Mouse (Mus musculus): ENCODE data around the gene 5031439G07Rik.

5031439G07Rik gene

DNA sequence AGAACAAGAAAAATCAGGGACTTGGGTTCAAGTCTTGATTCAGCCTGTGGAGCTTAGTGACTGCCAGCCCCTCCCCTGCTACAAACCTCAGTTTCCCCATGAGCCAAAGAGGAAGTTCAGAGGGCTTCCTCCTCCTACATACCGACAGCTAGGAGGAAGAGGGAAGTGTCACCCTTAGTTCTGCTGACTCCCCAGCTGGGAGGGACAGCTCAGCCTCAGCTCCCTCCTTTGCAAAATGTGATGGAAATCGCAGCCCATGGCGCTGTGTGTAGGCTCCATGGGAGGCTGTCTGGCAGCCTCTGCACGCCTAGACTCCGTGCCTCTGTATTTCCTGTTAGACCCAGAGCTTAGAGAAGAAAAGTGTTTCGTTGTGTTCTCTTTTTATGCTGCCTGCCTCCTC, 6.1 kb upstream of the 5031439G07Rik start:
- DNase-seq, result no peak

DNA sequence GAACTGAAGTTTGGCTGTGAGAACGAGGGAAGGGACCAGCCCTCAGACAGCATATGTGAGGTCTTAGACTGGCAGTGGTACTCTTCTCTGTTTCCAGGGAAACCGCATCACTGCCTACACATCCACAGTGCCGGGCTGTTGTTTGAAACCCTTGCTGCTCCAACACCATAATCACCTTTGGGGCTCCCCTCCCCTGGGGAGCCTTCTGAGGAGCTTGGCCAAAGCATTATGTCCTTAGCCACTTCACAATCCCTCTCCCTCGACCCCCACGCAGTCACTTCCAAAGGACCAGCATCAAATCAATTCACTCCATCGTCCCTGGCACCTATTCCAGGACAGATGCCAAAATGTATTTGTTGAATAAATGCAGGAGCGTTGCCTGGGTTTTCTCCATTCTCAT, 1.4 kb upstream of the 5031439G07Rik start:
- DNase-seq, result no peak

DNA sequence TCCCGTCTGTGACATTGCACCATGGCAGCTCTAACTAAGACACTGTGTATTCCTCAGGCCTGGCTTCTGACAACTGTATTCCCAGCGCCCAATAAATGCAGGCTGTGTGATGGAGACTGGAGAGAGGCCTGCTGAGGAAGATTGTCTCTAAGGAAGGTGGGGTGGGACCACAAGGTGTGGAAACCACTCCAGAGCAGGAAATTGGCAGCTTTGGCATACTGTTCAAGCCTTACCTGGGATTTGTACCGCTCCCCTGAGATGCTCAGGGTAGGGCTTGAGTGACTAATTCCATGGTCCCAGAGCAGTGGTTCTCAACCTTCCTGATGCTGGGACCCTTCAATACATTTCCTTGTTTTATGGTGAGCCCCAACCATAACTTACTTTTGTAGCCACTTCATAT, 747 bp upstream of the 5031439G07Rik start:
- no peak for DNase-seq

DNA sequence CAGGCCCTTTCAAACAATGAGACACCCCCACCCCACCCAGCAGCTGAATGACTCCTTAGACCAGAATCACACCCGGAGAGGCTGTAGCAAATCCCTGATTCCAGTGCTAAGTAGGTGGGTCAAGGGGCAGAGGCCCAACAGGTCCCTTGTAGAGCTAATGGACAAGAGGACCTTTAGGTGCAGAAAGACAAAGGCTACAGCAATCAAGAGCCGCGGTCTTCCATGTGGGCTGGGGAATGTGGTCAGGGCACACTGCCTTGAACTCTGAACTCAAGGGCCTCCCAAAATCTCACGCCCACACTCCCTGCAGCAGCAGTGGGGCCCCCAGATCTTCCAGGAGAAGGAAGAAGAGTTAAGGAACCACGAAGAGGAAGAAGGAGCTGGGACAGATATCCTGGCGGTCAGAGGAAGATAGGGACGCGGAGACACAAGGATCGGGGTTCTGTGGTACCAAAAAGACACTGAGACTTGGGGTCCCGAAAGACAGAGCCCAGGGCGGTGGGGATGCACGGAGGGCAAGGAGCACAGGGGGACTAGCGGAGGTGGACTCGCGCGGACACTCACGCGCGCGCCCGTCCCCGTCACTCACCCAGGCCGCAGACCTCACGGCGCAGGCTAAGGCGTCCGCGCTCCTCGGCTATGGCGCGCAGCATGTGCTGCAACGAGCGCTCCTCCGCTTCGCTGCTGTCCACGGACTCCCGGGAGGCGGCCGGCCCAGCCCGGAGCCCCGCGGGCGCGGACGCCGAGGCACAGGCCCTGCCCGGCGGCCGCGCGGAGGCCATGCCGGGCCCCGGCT, 1.1 kb downstream of the 5031439G07Rik start:
- DNase-seq, result no peak

DNA sequence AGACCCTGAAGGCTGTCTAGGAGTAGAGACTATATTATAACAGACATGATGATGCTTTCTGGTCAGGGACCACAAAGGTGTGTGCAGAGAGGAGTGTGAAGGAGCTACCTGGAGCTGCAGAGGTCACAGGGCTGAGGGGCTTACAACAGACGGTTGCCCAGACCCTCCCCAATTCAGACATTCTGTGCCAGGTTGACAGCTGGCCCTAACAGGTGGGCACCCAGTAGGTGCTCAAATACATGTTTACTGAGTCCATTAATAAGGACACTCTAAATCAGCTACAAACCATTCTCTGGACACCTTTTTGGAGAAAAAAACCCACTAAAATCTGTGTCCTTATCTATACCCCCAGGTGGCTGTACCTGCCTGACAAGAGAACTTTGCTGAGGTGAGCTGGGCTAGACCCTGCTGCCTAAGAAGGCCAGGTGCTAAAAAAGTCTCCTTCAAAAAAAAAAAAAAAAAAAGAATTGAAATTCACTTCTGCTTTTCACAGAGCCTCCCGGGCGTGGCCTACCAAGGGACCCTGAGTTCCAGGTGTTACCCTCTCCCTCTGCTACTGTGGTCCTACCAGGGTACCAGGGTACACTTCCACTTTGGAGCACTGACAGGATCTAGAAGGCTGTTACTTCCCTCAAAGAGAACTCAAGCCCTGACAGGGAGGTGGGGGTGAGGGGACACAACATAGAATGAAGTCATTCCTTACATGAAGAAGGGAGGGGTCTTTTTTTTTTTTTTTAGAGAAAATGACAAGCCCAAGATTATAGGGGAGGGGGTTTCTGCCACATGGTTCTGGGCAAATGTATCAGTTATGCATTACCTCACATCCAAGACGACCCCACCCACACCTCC, 2.0 kb downstream of the 5031439G07Rik start:
- no peak for DNase-seq

DNA sequence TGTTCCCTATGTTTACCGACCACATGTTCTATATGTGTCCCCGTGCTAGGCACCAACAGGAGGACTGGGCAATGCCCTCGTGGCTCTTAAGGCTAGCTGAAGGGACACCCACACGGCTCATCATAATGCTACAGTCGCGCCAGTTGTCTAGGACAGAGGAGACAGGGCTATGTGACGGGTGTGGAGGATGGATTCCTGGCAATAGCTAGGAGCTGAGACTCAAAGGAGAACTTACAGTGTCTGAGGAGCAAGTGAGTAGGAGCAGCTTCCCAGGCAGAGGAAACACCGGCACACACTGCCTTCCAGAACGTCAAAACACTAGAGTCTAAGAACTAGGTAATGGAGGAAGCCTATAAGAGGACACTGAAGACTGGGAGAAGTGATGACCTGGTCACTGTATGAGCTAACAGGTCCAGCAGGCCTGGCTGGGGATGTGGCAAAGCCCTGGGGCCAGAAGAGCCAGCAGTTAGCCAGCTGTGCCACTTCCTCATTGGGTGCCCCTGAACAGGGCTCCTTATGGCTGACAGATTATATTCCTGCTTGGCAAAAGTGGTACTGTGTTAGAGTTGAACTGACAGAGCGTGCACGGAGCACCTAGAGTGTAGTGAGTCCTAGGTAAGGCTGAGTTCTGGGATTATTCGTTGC, 2.7 kb downstream of the 5031439G07Rik start:
- DNase-seq, result no peak

DNA sequence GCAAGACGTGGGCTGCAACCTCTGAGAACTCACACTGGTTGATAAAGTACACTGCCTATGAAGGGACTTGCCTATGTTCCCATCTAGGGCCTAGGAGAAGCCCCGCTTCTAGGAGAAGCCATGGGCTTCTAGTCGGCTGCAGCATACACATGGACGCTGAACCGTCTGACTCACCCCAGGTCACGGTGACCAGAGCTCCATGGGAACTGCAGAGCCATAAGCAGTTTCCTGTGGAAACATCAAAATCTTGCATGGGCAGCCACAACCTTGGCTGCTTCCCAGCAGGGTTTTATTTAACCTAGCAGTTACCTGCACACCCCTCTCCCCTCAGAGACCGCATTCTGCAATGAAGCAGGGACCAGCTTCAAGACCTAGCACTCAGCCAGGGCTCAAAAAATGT, 4.6 kb downstream of the 5031439G07Rik start:
- no peak for DNase-seq

DNA sequence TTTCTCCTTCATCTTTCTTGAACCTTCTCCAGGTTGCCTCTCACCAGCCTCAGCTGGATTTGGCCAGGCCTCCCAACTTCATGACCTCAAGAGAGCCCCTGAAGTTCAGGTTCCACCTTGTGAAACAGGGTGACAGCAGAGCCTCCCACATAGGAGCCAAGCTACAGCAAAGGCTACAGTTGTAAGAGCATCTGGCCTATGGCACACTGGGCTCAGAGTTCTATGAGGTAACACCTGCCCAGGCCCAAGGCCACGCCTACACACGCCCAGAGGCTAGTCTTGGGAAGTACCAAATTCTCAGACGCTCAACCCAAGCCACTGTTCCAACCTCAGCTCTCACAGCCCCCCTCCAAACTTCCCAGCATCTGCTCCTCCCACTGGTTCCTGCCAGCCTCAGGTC, 5.5 kb downstream of the 5031439G07Rik start:
- DNase-seq, result no peak

DNA sequence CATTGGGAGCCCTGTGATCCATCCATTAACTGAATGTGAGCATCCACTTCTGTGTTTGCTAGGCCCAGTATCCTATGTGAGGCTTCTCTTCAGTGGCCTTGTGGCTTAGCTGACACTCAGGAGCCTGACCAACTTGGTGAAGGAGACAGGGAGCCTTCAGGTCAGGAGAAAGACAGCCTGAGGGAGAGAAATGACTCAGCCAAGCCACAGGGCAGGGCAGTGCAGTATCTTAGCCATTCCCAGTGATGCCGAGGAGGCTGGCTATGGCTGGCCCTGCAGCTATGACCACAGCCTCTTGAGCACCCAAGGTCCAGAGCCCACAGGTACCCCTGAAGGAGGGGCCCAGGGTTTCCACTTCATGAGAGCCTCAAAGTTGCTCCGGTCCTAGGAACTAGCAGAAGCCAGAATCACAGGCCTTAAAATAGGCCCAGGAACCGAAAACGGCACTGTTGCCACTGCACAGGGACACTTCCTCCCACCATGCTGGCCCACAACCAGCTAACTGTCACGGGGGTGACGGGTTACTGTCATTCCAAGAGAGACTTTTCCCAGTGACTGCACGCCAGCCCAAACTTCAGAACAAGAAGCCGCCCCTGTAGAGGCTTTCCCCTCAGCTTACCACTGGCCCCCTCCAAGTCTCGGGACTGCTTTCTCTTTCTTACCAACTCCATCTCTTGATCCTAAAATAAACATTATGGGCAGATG, 6.6 kb downstream of the 5031439G07Rik start:
- DNase-seq, result no peak

DNA sequence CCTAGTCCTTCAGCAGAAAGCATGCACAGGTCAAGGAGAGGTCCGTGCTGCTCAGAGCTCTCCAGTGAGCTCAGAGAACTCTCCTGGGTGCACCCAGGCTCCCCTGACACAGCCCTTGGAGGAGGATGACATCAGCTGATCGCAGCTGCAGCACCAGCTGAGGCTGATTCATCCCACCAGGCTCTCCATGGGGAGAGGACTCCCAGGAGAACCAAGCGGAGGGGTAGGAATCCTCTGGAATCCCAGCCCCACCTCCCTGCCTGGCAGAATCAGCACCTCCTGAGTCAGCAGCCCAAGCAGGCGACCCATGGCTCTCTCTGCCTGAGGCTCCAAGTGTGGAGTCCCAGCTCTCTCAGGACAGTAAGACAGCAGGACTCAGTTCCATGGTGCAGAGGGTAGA, 12.6 kb downstream of the 5031439G07Rik start:
- DNase-seq, result peak; percentile 40

DNA sequence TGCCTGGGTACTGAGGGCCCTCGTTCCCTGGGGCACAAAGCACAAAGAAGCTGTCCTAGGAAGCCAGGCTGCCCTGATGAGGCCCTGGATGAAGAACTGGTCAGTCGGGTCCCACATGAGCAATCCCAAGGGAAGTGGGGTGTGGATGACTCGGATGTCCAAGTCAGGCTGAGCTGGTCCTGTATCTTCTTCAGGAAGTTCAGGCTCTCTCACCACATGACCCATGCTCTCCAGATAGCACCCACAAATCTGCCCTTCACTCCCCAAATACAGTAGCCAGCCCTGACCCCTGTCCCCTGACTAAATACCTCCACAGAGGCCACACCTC, 14.8 kb downstream of the 5031439G07Rik start:
- no peak for DNase-seq

DNA sequence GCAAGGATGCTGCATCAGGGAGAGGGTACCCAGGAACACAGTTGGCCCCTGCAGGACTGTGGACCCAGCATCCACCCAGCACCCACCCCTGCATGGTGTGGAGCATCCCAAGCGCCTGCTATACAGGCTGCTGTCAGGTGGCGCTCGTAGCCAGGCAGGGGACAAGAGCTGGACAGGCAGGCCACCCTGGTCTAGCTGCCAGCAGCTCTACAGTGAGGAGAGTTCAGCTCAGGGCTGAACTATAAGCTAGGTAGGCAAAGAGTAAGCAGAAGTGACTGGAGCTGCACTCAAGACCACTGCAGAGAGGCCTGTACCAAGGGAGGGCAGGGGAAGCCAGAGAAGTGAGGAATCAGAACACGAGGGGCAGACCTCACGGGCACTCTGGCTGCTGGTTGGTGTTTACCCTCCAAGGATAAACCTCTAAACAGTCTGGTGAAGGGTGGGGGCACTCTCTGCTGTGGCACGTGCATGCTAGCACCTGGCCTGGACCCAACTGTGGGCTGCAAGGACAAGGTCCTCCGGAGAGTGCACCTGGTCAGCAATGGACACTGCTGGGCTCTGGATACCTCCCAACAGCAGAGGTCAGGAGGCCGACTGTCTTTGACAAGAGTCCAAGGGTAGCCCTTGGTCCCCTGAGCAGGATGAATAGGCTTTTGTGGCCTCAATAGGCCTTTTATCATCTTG, 15.3 kb downstream of the 5031439G07Rik start:
- DNase-seq, result peak; percentile 80

DNA sequence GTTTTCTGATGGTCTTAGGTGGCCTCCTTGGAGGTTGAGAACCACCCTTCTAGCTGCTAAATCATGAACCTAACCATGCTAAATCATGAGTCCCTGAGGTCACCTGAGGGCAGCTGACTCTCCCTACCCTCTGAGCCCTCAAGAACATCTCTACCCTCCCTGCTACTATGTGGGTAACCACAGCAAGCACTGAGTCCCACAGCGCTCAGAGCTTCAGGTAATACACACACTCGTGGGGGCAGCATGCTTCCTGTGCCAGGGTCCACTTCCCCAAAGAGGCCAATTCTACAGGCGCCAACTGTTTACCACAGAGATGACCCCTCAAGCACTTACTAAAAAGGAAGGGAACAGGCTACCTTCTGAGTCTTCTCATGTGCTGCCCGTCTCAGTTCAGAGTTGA, 19.8 kb downstream of the 5031439G07Rik start:
- no peak for DNase-seq

DNA sequence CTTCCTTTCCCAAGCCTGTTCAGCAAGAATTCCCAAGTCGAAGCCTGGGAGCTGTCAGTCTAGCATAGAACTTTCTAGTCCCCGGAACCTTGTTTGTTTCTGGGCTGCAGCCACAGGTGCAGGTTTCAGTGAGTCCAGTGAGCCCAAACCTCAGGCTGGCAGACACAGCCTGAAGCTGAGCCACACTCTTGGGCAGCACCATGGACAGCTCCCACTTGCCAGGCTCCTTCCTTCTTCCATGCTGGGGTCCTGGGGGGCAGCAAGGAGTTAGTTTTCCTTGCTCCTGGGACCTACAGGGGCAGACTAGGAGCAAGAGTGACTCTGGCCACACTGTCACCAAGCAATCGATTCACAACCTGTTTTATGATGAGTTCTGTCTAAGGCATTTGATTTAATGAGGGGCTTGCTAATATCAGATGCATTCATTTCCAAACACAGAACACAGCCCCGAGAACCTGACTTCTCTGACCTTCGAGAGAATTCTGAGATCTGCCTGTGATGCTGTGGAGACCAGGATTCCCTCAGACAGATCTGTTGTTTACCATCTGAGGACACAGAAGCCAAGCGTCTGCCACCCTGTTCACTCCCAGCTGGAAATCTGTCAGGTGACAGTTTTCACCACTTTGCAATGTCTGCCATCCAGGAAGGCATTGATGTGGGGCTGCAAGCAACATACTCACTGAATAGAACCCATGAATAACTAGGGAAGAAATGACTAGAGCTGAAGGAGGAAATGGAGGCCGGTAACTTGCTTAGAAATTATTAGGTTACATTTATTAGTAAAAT, 22.6 kb downstream of the 5031439G07Rik start:
- peak; percentile 59 for DNase-seq

DNA sequence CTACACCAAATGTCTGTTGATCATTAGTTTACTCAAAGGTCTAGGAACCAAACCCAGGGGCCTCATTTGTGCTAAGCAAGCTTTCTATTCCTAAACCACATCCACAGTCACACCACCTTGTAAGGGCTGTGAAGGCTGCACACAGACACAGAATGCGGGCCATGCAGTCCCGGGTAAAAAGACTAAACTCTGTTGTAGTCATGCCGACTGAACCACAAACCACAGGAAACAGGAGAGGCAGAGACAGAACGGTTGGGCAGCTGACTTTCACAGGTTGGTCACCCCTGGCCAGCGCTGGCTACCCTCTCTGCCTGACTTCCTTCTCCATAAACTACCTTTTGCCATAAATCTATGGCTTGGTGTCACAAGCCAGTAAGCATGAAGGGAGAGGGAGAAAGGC, 23.6 kb downstream of the 5031439G07Rik start:
- DNase-seq, result no peak

DNA sequence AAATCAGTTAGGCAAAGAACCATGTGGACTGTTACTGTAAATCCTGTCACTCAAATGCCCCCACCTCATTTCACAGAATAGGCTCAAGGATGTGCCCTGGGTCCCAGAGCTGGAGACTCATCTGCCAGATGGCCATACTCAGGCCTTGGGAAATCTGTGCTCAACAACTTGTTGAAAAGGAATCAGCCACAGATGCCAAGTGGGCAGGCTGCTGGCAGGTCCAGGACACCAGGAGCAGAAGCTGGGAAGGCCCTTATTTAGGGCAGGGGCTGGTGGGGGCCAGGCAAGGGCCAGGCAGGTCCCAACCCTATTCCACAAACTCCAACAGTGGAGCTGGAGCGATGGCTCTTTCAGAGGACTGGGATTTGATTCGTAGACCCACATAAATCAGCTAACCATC, 25.8 kb downstream of the 5031439G07Rik start:
- DNase-seq, result no peak

DNA sequence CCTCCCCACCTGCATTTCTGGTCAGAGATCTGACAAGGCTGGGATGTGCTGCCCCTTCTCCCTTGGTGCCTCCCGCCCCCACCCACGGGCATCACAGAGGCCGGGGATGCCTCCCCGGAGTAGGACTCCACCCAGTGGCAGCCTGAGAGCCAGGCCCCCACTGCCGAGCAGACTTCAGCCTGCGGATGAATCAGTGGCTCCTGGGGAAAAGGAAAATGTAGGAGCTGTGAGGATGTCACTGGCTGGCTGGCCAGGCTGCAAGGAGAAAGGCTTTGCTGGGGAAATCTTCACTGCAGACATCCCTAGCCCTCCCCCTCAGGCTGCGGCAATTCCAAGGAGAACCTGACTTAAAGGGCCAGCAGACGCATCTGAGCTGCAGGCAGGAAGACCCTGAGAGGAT, 27.7 kb downstream of the 5031439G07Rik start:
- DNase-seq, result no peak

DNA sequence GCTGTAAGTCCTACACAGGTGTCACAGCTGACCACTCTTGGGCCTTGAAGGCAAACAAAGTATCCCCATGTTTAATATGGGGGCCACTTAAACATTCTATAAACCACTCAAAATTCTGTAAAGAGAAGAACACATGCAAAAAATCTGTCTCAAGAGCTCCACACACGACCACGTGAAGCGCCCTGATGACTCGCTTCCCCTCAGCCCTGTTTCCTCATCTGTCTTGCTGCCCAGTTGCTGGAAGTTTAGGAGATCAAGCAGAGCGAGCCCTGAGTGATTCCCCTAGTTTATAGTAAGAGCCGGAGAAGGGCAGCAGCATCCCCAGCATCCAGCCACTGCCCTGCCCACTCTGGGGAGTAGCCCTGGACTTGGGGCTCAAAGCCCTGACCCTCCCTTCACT, 28.5 kb downstream of the 5031439G07Rik start:
- DNase-seq, result no peak

DNA sequence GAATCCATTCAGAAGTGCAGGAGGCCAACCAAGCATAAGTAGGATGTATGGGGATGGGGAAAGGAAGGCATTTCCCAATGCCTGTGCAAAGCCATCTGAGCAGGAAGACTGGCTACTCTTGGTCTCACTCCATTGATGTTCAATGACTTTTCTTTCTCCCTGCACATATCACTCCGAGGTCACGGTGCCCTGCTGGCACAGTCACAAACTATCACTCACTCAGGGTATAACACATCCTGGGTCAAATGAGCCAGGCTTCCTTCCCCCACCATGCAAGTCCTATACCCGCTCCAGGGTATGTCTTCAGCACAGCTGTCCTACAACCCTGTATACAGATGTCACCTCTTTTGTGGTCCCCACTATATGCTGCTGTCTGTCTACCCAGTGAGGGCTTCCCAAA, 30.0 kb downstream of the 5031439G07Rik start:
- no peak for DNase-seq

DNA sequence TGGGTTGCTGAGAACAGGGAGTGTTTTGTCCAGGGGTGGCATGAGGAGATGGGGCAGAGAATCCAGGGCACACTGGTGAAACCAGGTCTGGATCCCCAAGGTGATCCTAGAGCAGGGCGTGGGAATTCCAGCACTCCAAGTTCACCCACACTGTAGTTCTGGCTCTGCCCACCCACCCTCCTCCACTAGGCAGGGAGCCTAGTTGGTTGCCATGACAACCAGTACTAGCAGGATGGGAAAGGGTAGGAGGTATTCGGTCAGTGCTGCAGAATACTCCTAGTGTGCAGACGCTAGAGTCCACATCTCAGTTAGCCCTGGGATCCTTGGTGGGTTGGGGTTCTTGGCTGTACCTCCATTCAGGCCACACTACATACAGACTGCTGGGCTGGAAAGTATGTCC, 30.5 kb downstream of the 5031439G07Rik start:
- no peak for DNase-seq

DNA sequence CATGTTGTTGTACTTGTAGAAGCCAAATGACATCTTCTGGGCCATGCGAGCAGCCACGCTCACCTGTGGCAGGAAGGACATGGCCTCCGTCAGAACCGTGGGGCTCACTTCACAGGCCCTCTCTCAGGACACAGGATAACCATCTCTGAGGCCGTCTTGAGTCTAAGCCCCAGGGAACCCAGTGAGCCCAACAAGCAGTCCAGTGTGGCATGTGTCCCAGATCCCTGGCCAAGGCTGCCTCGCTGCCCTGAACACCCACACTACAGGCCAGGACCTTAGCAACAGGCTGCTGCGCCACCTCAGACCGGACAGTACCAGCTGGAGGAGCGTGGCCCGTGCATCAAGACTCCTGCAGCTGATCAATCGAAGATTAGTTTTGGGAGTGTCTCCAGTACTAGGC, 35.1 kb downstream of the 5031439G07Rik start:
- no peak for DNase-seq

DNA sequence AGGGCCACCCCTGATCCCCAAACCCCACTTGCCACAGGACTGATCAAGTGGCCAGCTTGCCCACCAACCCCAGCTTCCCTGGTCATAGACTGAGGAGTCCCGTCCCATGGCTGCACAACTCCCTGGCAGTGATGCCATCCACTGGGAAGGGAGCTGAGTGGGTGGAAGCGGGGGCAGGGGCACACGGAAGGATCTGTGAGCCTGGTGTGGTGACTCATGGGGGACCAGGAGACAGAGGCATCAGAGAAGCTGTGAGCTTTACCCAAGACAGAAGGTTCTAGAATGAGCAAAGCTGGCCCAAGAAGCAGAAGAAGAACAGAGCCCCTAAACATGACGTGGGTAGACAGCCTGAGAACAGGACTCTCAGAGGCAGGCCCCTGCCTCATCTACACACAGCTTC, 38.3 kb downstream of the 5031439G07Rik start:
- no peak for DNase-seq
